Mouse (Mus musculus) small intestine, adult 2 months (tissue): ENCODE measurements at regions not wholly inside any gene's neighbourhood (a gene's known extent, or its start where the extent isn't known, plus 50 kb on each side); places are given as distances from the start of the nearest gene placed in this dataset.

Experiments used
- CTCF ChIP-seq: fragments of 200-500 bp; IDR thresholded peaks from 2 replicates; pipeline ENCODE4 v1.5.1; 2012; ENCODE audit warnings: low read depth, mild to moderate bottlenecking, control low read depth, inconsistent platforms, low read length, moderate library complexity, mixed read lengths; ENCODE audit not compliant: insufficient replicate concordance, insufficient read length; ENCODE audit errors: extremely low read depth
- POLR2A ChIP-seq: fragments of 200-500 bp; IDR thresholded peaks from 2 replicates; pipeline ENCODE4 v1.6.1; 2012; ENCODE audit warnings: low read depth, mild to moderate bottlenecking, control low read depth, inconsistent platforms, low read length, moderate library complexity

- no peak for TF ChIP-seq POLR2A
- TF ChIP-seq CTCF: no peak
These were observed 378.9 kb downstream of the Fat4 start for GRCm38 (mm10) chr3:39265606-39266005.
